Mouse (Mus musculus) CH12.LX (cell line): ENCODE results near the gene Ubl4b. TPM values are rescaled to one million over a fixed set of nuclear protein-coding genes. Genes with fewer than 3 reads are reported as not detected.

ENCODE experiments used
- DNase-seq: peaks from one replicate; pipeline ENCODE4 v3.0.0-alpha.2; 2013; ENCODE audit errors: extremely low read depth
- H3K27ac ChIP-seq: 2 replicates; pipeline ENCODE4 v1.5.1; 2012; ENCODE audit warnings: low read depth, mild to moderate bottlenecking, control low read depth, moderate library complexity; ENCODE audit not compliant: insufficient read depth
- H3K27me3 ChIP-seq: replicated peaks from 2 replicates; pipeline ENCODE3; 2012; ENCODE audit warnings: inconsistent platforms
- H3K36me3 ChIP-seq, 2 experiments: replicated peaks in 1 of 2; 2 replicates each; pipeline versions ENCODE3 to v1.6.1; 2012; ENCODE audit warnings: inconsistent platforms in 1 of 2, low read length in 1 of 2, mild to moderate bottlenecking in 1 of 2, mixed read lengths in 1 of 2, moderate library complexity in 1 of 2; ENCODE audit not compliant: control insufficient read depth in 1 of 2, insufficient read depth in 1 of 2
- H3K4me1 ChIP-seq, 2 experiments: 2 replicates each; pipeline ENCODE4 v1.6.1; 2012; ENCODE audit warnings: inconsistent platforms in 1 of 2, moderate library complexity in 1 of 2; ENCODE audit not compliant: insufficient read depth in 2 of 2, control insufficient read depth in 1 of 2
- H3K4me2 ChIP-seq: 2 replicates; pipeline ENCODE4 v1.6.1; 2012; ENCODE audit warnings: low read depth, mild to moderate bottlenecking, control low read depth; ENCODE audit not compliant: poor library complexity, insufficient read depth, severe bottlenecking
- H3K4me3 ChIP-seq, 3 experiments: fragments of 150-350 bp in 1 of 3; sonication (generic) in 1 of 3; replicated peaks in 1 of 3; 2 replicates each; pipeline versions ENCODE3 to v1.5.1; 2011 to 2012; ENCODE audit warnings: low read depth in 2 of 3, low read length in 2 of 3, mild to moderate bottlenecking in 2 of 3, moderate library complexity in 2 of 3, control low read depth in 1 of 3, improper control_type of control experiment in 1 of 3, inconsistent platforms in 1 of 3, mixed read lengths in 1 of 3; ENCODE audit not compliant: poor library complexity in 1 of 3
- H3K79me2 ChIP-seq: replicated peaks from 2 replicates; pipeline ENCODE4 v1.6.1; 2012; ENCODE audit warnings: mild to moderate bottlenecking, moderate library complexity; ENCODE audit not compliant: control insufficient read depth, poor library complexity, insufficient read depth, severe bottlenecking; ENCODE audit errors: extremely low read depth
- H3K9ac ChIP-seq: 2 replicates; pipeline ENCODE4 v1.6.1; 2012; ENCODE audit warnings: low read depth, mild to moderate bottlenecking, control low read depth, moderate library complexity; ENCODE audit not compliant: insufficient read depth
- H3K9me3 ChIP-seq: replicated peaks from 2 replicates; pipeline ENCODE3; 2012; ENCODE audit warnings: low read length, inconsistent platforms, mixed read lengths
- BHLHE40 ChIP-seq: IDR thresholded peaks from 2 replicates; pipeline ENCODE4 v1.6.1; 2011; ENCODE audit warnings: mild to moderate bottlenecking, low read depth, low read length, improper control_type of control experiment
- CHD2 ChIP-seq: IDR thresholded peaks from 2 replicates; pipeline ENCODE4 v1.6.1; 2011; ENCODE audit warnings: low read length, improper control_type of control experiment
- CTCF ChIP-seq, 2 experiments: IDR thresholded peaks in 1 of 2; conservative IDR thresholded peaks in 1 of 2; 2 replicates each; pipeline ENCODE4 v1.5.1; 2011 to 2012; ENCODE audit warnings: low read depth in 2 of 2, low read length in 2 of 2, improper control_type of control experiment in 1 of 2, inconsistent platforms in 1 of 2, mild to moderate bottlenecking in 1 of 2, moderate library complexity in 1 of 2
- EP300 ChIP-seq: IDR thresholded peaks from 2 replicates; pipeline ENCODE4 v1.6.1; 2011; ENCODE audit warnings: low read length, improper control_type of control experiment
- GABPA ChIP-seq: IDR thresholded peaks from 2 replicates; pipeline ENCODE4 v1.6.1; 2012; ENCODE audit warnings: low read depth, low read length, improper control_type of control experiment, inconsistent platforms; ENCODE audit not compliant: insufficient replicate concordance
- HCFC1 ChIP-seq: IDR thresholded peaks from 2 replicates; pipeline ENCODE4 v1.6.1; 2012; ENCODE audit warnings: low read depth, mild to moderate bottlenecking, inconsistent platforms, low read length, improper control_type of control experiment
- JUN ChIP-seq: IDR thresholded peaks from 2 replicates; pipeline ENCODE4 v1.6.1; 2011; ENCODE audit warnings: low read depth, mild to moderate bottlenecking, low read length, improper control_type of control experiment, moderate library complexity; ENCODE audit not compliant: insufficient read depth
- JUND ChIP-seq: conservative IDR thresholded peaks from 2 replicates; pipeline ENCODE4 v1.6.1; 2011; ENCODE audit warnings: low read depth, low read length, improper control_type of control experiment
- KAT2A ChIP-seq: IDR thresholded peaks from 2 replicates; pipeline ENCODE4 v1.6.1; 2012; ENCODE audit warnings: low read length, improper control_type of control experiment, inconsistent platforms; ENCODE audit not compliant: insufficient replicate concordance
- MAFK ChIP-seq: IDR thresholded peaks from 2 replicates; pipeline ENCODE4 v1.6.1; 2011; ENCODE audit warnings: low read length, improper control_type of control experiment; ENCODE audit not compliant: insufficient replicate concordance
- MAX ChIP-seq: IDR thresholded peaks from 2 replicates; pipeline ENCODE4 v1.6.1; 2011; ENCODE audit warnings: low read length, improper control_type of control experiment
- MAZ ChIP-seq: IDR thresholded peaks from 2 replicates; pipeline ENCODE4 v1.6.1; 2012; ENCODE audit warnings: low read depth, mild to moderate bottlenecking, inconsistent platforms, low read length, improper control_type of control experiment, moderate library complexity
- MEF2A ChIP-seq: IDR thresholded peaks from 2 replicates; pipeline ENCODE4 v1.6.1; 2014; ENCODE audit warnings: low read depth, mild to moderate bottlenecking, inconsistent platforms, low read length, improper control_type of control experiment, borderline replicate concordance
- MXI1 ChIP-seq: IDR thresholded peaks from 2 replicates; pipeline ENCODE4 v1.6.1; 2011; ENCODE audit warnings: mild to moderate bottlenecking, low read depth, low read length, improper control_type of control experiment
- MYC ChIP-seq: IDR thresholded peaks from 2 replicates; pipeline ENCODE4 v1.6.1; 2011; ENCODE audit warnings: low read depth, mild to moderate bottlenecking, improper control_type of control experiment, low read length
- NRF1 ChIP-seq: IDR thresholded peaks from 2 replicates; pipeline ENCODE4 v1.6.1; 2014; ENCODE audit warnings: low read depth, mild to moderate bottlenecking, inconsistent platforms, low read length, improper control_type of control experiment, moderate library complexity
- PAX5 ChIP-seq: IDR thresholded peaks from 2 replicates; pipeline ENCODE4 v1.6.1; 2012; ENCODE audit warnings: low read length, inconsistent platforms, mixed read lengths
- POLR2AphosphoS2 ChIP-seq: IDR thresholded peaks from 2 replicates; pipeline ENCODE4 v1.6.1; 2011; ENCODE audit warnings: low read depth, low read length, improper control_type of control experiment
- RCOR1 ChIP-seq: conservative IDR thresholded peaks from 2 replicates; pipeline ENCODE4 v1.6.1; 2012; ENCODE audit warnings: low read depth, mild to moderate bottlenecking, inconsistent platforms, low read length, improper control_type of control experiment
- SIN3A ChIP-seq: IDR thresholded peaks from 2 replicates; pipeline ENCODE4 v1.6.1; 2012; ENCODE audit warnings: low read length, improper control_type of control experiment, inconsistent platforms
- TBP ChIP-seq: conservative IDR thresholded peaks from 2 replicates; pipeline ENCODE4 v1.6.1; 2011; ENCODE audit warnings: low read depth, low read length, improper control_type of control experiment
- USF1 ChIP-seq: IDR thresholded peaks from 2 replicates; pipeline ENCODE4 v1.6.1; 2014; ENCODE audit warnings: low read depth, mild to moderate bottlenecking, inconsistent platforms, low read length, improper control_type of control experiment
- USF2 ChIP-seq: conservative IDR thresholded peaks from 2 replicates; pipeline ENCODE4 v1.6.1; 2011; ENCODE audit warnings: low read depth, low read length, improper control_type of control experiment
- ZC3H11A ChIP-seq: IDR thresholded peaks from 2 replicates; pipeline ENCODE4 v1.6.1; 2012; ENCODE audit warnings: low read depth, mild to moderate bottlenecking, inconsistent platforms, low read length, improper control_type of control experiment
- ZMIZ1 ChIP-seq: IDR thresholded peaks from 2 replicates; pipeline ENCODE4 v1.6.1; 2012; ENCODE audit warnings: low read depth, mild to moderate bottlenecking, inconsistent platforms, low read length, improper control_type of control experiment
- dilution Hi-C: fragments of 300-500 bp; cut with MboI; formaldehyde crosslinking; loops from 2 replicates; pipeline ENCODE4 v1.14.3; 2020; ENCODE audit warnings: low sequenced_read_pairs; ENCODE audit not compliant: extremely low pct_unique_long_range_greater_than_20kb, extremely low pct_ligation_motif_present
- in situ Hi-C: fragments of 300-500 bp; cut with MboI; formaldehyde crosslinking; loops from 3 replicates; pipeline ENCODE4 v1.14.3; 2019; ENCODE audit warnings: low sequenced_read_pairs, low pct_ligation_motif_present, low pct_unique_long_range_greater_than_20kb, mixed read lengths
- polyA plus RNA-seq: library from polyadenylated mRNA; unstranded; fragments of >175 nt; gene quantifications from 2 replicates; pipeline ENCODE4 v1.2.1, GENCODE M21; 2012; ENCODE audit warnings: low read depth; ENCODE audit not compliant: insufficient read length
- total RNA-seq, 2 experiments: library from RNA; depleted of rRNA; stranded (reverse); fragments of 300-350 nt in 1 of 2; fragments of >200 nt in 1 of 2; gene quantifications; 2 replicates each; pipeline ENCODE4 v1.2.3; 2012 to 2014

The Ubl4b gene
- total and polyA plus RNA-seq, 3 experiments: not detected

DNA sequence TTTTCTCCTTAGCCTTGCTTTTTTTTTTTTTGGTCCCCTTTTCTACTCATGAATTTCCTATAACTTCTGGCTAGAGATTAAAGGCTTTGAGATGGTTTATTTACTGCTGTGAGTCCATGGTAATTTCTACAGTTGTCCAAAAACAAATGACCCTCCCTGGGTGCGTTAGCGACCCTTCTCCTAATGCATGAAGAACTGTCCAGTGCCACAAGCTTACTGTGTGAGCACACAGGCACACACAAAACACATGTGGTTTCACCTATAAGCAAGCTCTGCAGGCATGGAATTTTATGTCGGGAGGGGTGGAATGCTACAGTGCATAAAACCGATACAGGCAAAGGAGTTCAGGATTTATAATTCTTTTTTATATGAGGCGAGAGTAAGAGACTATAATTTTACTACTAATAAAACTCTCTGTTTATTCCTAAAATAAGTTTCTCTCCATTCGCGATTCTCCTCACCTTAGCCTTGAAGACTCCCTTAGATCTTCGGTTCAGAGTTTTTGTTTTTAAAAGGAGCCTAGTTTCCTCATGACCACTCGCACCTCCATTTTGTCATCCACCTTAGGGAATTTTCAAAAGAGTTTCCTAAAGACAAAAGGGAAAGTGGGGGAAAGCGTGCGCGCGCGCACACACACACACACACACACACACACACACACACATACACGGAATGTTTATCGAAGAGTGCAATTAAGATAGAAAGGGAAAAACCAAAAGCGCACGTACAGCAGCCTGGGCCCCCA is 27.4 kb upstream of the Ubl4b start:
- H3K27me3 ChIP-seq: peaks cover 2% of the 10 kb centered on the region
- in situ Hi-C loops: no loop called here
- no peak overlapping the region for H3K4me2 ChIP-seq

DNA sequence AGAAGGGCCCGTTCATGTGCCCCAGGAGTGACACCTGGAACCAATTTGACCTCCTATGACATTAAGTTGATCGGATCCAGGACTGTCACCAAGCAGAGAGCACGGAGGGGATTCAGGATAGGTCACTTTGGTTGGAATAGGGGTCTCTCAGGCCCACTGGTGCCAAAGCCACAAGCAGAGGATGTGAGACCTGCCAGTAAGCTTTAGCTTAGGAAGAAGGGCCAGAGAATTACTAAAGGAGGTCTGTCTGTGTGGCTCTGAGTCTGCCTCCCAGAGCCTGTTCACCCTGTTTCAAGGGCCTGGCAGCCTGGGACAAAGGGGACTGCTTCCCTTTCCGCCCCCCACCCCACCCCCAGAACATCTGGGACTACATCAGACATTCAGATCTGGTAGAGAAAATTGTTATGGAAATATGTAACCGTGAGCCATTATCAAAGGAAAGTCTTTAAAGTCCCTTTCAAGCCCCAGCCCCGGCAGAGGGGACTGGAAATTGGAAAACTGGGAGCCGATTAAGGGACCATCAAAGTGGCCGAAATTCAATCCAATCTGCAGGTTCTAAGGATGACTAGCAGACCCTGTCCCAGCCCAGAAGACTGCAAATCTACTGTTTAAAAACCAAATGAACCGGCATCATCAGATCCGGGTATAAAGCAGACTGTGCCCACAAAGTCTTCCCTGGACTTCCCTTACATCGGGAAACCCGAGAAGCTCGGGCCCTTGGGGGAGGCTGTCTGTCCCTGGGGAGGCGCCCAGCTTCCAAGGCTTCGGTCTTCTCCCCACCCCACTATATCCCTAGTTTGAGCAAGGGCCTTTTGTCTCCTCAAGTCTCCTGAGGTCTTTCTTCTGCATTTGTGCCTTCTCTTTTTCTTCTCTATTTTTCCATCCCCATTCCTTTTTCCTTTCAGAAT is 26.5 kb upstream of the Ubl4b start:
- H3K36me3 ChIP-seq: no peaks in the 10 kb centered on the region
- no peak overlapping the region for H3K27ac ChIP-seq
- H3K4me3 ChIP-seq: no peak overlapping the region
- DNase-seq: no peak
- peaks cover 2 to 29% of the 10 kb centered on the region in 2 experiments; a peak in 3 of 4 replicates for H3K4me1 ChIP-seq
- H3K27me3 ChIP-seq: peaks cover 2% of the 10 kb centered on the region
- no peaks in the 10 kb centered on the region for H3K79me2 ChIP-seq
- dilution Hi-C loops (no loop called here), in situ Hi-C loops (no loop called here)
- no peaks in the 10 kb centered on the region for H3K9me3 ChIP-seq
- H3K9ac ChIP-seq: no peak overlapping the region
- H3K4me2 ChIP-seq: no peak overlapping the region
- TF ChIP-seq PAX5: no peak
- no peak for TF ChIP-seq TBP
- TF ChIP-seq CHD2: no peak
- no peak for TF ChIP-seq POLR2AphosphoS2
- no peak for TF ChIP-seq ZMIZ1
- no peak for TF ChIP-seq CTCF (conservative IDR thresholded peaks at IDR 0.05 in 1 of 2, IDR thresholded peaks at IDR 0.05 in 1 of 2; ENCODE audit: low read depth in 2 of 2, low read length in 2 of 2)
- TF ChIP-seq EP300: no peak
- no peak for TF ChIP-seq ZC3H11A
- TF ChIP-seq MYC: no peak
- TF ChIP-seq GABPA: no peak
- no peak for TF ChIP-seq MAZ
- TF ChIP-seq USF1: no peak
- TF ChIP-seq HCFC1: no peak
- no peak for TF ChIP-seq MXI1
- no peak for TF ChIP-seq BHLHE40
- no peak for TF ChIP-seq MAX
- no peak for TF ChIP-seq JUN
- TF ChIP-seq NRF1: no peak

More for the DNA sequence above, 27.4 kb upstream of the Ubl4b start:
- Histone ChIP-seq H3K9me3 (no peaks in the 10 kb centered on the region), H3K4me3 (no peak overlapping the region), H3K9ac (no peak overlapping the region), H3K79me2 (no peaks in the 10 kb centered on the region), H3K36me3 (no peaks in the 10 kb centered on the region), H3K27ac (no peak overlapping the region), H3K4me1 (peaks cover under 1 to 22% of the 10 kb centered on the region in 2 experiments; a peak in 3 of 4 replicates)
- TF ChIP-seq JUND (no peak), GABPA (no peak), BHLHE40 (no peak), KAT2A (no peak), SIN3A (no peak), TBP (no peak), RCOR1 (no peak), MEF2A (no peak), MAFK (no peak), PAX5 (no peak), ZC3H11A (no peak), USF1 (no peak), USF2 (no peak)
- dilution Hi-C loops: no loop called here
- DNase-seq: no peak
